Mouse (Mus musculus) myocyte (in vitro differentiated cells): ENCODE data around the gene Rab24.

ENCODE experiments used
- E2F4 ChIP-seq: IDR thresholded peaks from one replicate; pipeline ENCODE4 v1.6.1; 2011; ENCODE audit warnings: mild to moderate bottlenecking, control low read depth, moderate library complexity; ENCODE audit not compliant: insufficient read depth
- MYOD1 ChIP-seq, 3 experiments: IDR thresholded peaks; one replicate each; pipeline ENCODE4 v1.6.1; 2011; ENCODE audit warnings: control low read depth in 2 of 3, low read depth in 2 of 3, mild to moderate bottlenecking in 2 of 3, moderate library complexity in 1 of 3; ENCODE audit not compliant: insufficient read length in 2 of 3, control insufficient read depth in 1 of 3
- MYOG ChIP-seq, 3 experiments: IDR thresholded peaks; one replicate each; pipeline ENCODE4 v1.6.1; 2011; ENCODE audit warnings: control low read depth in 2 of 3, low read depth in 2 of 3, mild to moderate bottlenecking in 2 of 3; ENCODE audit not compliant: insufficient read length in 2 of 3, control insufficient read depth in 1 of 3, insufficient read depth in 1 of 3
- POLR2A ChIP-seq: IDR thresholded peaks from one replicate; pipeline ENCODE4 v1.6.1; 2011; ENCODE audit warnings: low read depth, mild to moderate bottlenecking, control low read depth, moderate library complexity; ENCODE audit not compliant: insufficient read length
- POLR2AphosphoS2 ChIP-seq: IDR thresholded peaks from one replicate; pipeline ENCODE4 v1.6.1; 2011; ENCODE audit warnings: low read depth, control low read depth; ENCODE audit not compliant: insufficient read length
- TCF12 ChIP-seq: IDR thresholded peaks from one replicate; pipeline ENCODE4 v1.6.1; 2011; ENCODE audit warnings: mild to moderate bottlenecking, control low read depth; ENCODE audit not compliant: poor library complexity, insufficient read depth, severe bottlenecking
- TCF3 ChIP-seq: IDR thresholded peaks from one replicate; pipeline ENCODE4 v1.6.1; 2011; ENCODE audit warnings: low read depth, control low read depth; ENCODE audit not compliant: insufficient read length

- TF ChIP-seq POLR2A = no peak
- TF ChIP-seq MYOG (IDR thresholded peaks at IDR 0.05; ENCODE audit: control insufficient read depth in 1 of 3, insufficient read depth in 1 of 3, insufficient read length in 2 of 3, low read depth in 2 of 3) = no peak
- TF ChIP-seq TCF12 = no peak
- no peak for TF ChIP-seq E2F4
- no peak for TF ChIP-seq MYOD1 (IDR thresholded peaks at IDR 0.05; ENCODE audit: control insufficient read depth in 1 of 3, insufficient read length in 2 of 3, low read depth in 2 of 3)
- no peak for TF ChIP-seq POLR2AphosphoS2
- TF ChIP-seq TCF3 = no peak
Measured at GRCm38 (mm10) chr13:55328171-55328570, 6.4 kb upstream of the Rab24 start.
